Mouse (Mus musculus) liver, embryonic 14.5 days (tissue): Measurements from ENCODE around the gene Cyp2g1. TPM values are rescaled to one million over a fixed set of nuclear protein-coding genes. Genes with fewer than 3 reads are reported as not detected.
"Not testable (repeated sequence)": the region's sequence is repeated elsewhere in the genome, so short reads cannot be mapped to it uniquely, and the experiment has no call there.

Source experiments
- ATAC-seq: fragments of 200-750 bp; cut with Nextera tagmentation; 2 replicates; pipeline ENCODE4 v1.8.0; 2017; ENCODE audit warnings: moderate number of reproducible peaks, mild to moderate bottlenecking, moderate library complexity; ENCODE audit not compliant: insufficient read depth
- DNase-seq, 3 experiments: peaks; one replicate each; pipeline ENCODE4 v3.0.0-alpha.2; 2012 to 2013; ENCODE audit warnings: low read depth in 3 of 3, low spot score in 3 of 3
- H3K27ac ChIP-seq: fragments of 300-500 bp; sonication (generic); 2 replicates; pipeline ENCODE4 v1.5.1; 2014; ENCODE audit warnings: moderate library complexity, mild to moderate bottlenecking, control low read depth, inconsistent platforms
- H3K27me3 ChIP-seq: fragments of 300-500 bp; sonication (generic); 2 replicates; pipeline ENCODE4 v1.6.1; 2014; ENCODE audit warnings: mild to moderate bottlenecking, low read length, moderate library complexity; ENCODE audit not compliant: control insufficient read depth, insufficient read depth
- H3K36me3 ChIP-seq: fragments of 300-500 bp; sonication (generic); replicated peaks from 2 replicates; pipeline ENCODE4 v1.6.1; 2014; ENCODE audit warnings: low read depth; ENCODE audit not compliant: control insufficient read depth, insufficient read depth
- H3K4me1 ChIP-seq, 2 experiments: fragments of 200-500 bp in 1 of 2; fragments of 300-500 bp in 1 of 2; sonication (generic) in 1 of 2; replicated peaks; 2 replicates each; pipeline ENCODE4 v1.6.1; 2012 to 2014; ENCODE audit warnings: antibody characterized with exemption in 1 of 2, inconsistent platforms in 1 of 2, low read length in 1 of 2; ENCODE audit not compliant: control insufficient read depth in 2 of 2, insufficient read depth in 2 of 2
- H3K4me2 ChIP-seq: fragments of 300-500 bp; sonication (generic); 2 replicates; pipeline ENCODE4 v1.6.1; 2014; ENCODE audit warnings: low read depth, mild to moderate bottlenecking, control low read depth, moderate library complexity
- H3K4me3 ChIP-seq, 2 experiments: fragments of 200-500 bp in 1 of 2; fragments of 300-500 bp in 1 of 2; sonication (generic) in 1 of 2; 2 replicates each; pipeline ENCODE4 v1.5.1; 2012 to 2014; ENCODE audit warnings: low read depth in 2 of 2, low read length in 2 of 2, mild to moderate bottlenecking in 2 of 2, control low read depth in 1 of 2, inconsistent platforms in 1 of 2, moderate library complexity in 1 of 2; ENCODE audit not compliant: insufficient read depth in 1 of 2
- H3K9ac ChIP-seq: fragments of 300-500 bp; sonication (generic); replicated peaks from 2 replicates; pipeline ENCODE4 v1.6.1; 2014; ENCODE audit warnings: mild to moderate bottlenecking, control low read depth, moderate library complexity
- H3K9me3 ChIP-seq: fragments of 300-500 bp; sonication (generic); 2 replicates; pipeline ENCODE4 v1.6.1; 2016; ENCODE audit warnings: low read length, mixed read lengths; ENCODE audit not compliant: control insufficient read depth
- WGBS: fragments of 180-500 bp; shearing (Covaris S2); extraction: QIAGEN DNeasy Blood & Tissue Kit; methylation state at CpG from one replicate; pipeline ENCODE4 v1.1.7; 2014; ENCODE audit not compliant: insufficient replicate concordance; 5-methylcytosine and 5-hydroxymethylcytosine counted together
- polyA plus RNA-seq, 2 experiments: library from polyadenylated mRNA; depleted of rRNA in 1 of 2; stranded (reverse) in 1 of 2; unstranded in 1 of 2; fragments of >200 nt; fragmentation: Nextera tagmentation in 1 of 2; extraction: Ambion mirVana in 1 of 2; gene quantifications; 2 replicates each; pipeline versions ENCODE4 v1.2.1 to v1.2.3; 2012 to 2014

The Cyp2g1 gene
- polyA plus RNA-seq, 2 experiments = not detected

DNA sequence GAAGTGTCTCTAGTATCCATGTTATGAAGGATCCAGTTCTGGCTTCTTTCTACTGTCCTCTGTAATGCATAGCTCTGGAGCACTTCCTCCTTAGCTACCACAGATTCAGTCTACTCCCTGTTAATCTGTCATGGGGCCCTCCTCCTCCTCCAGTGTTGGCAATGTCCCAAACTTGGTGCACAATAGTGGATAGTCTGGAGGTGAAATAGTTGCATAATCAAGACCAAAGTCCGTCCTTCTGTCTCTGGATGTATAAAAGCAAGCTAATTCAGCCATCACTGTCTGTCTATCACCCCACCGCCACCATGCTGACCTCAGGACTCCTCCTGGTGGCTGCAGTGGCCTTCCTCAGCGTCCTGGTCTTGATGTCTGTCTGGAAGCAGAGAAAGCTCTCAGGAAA lies 26.4 kb downstream of the Cyp2g1 start, which contains the start of gene Cyp2a5:
Cyp2a5 (plus strand) TSS at position 247 of the 400 bp plus-strand sequence.
- H3K36me3 ChIP-seq, H3K27me3 ChIP-seq, H3K27ac ChIP-seq, H3K9me3 ChIP-seq, ATAC-seq, H3K4me1 ChIP-seq, H3K4me3 ChIP-seq, H3K4me2 ChIP-seq, H3K9ac ChIP-seq, DNase-seq: not testable (repeated sequence)
- WGBS = 41% methylated on average over 3 of the region's 3 CpGs

- H3K4me1 ChIP-seq, H3K9ac ChIP-seq, H3K4me2 ChIP-seq, H3K27me3 ChIP-seq, DNase-seq, ATAC-seq, H3K9me3 ChIP-seq, H3K27ac ChIP-seq, H3K36me3 ChIP-seq, H3K4me3 ChIP-seq: not testable (repeated sequence)
- 57% methylated on average over 2 of the region's 2 CpGs for WGBS
These were observed 34.7 kb downstream of the Cyp2g1 start for GRCm38 (mm10) chr7:26843400-26843799.

GRCm38 (mm10) chr7:26850063-26850462 lies 41.4 kb downstream of the Cyp2g1 start:
- not testable (repeated sequence) for H3K27me3 ChIP-seq, H3K27ac ChIP-seq, H3K36me3 ChIP-seq, ATAC-seq, H3K9ac ChIP-seq, H3K4me2 ChIP-seq, H3K4me1 ChIP-seq, H3K4me3 ChIP-seq, H3K9me3 ChIP-seq, DNase-seq

Other genes starting within 250 kb of the Cyp2g1 start
- not detected in 2 replicates for gene Vmn1r185, start 190.4 kb upstream of the Cyp2g1 start, polyA plus RNA-seq (2012; rRNA removed)
- not detected in 2 replicates for gene Vmn1r185, start 190.4 kb upstream of the Cyp2g1 start, polyA plus RNA-seq (2014; fragmentation: Nextera tagmentation; extraction: Ambion mirVana)
- not detected in 2 replicates for gene Cyp2b23, start 122.5 kb upstream of the Cyp2g1 start, polyA plus RNA-seq (2012; rRNA removed)
- gene Cyp2b23, start 122.5 kb upstream of the Cyp2g1 start, polyA plus RNA-seq (2014; fragmentation: Nextera tagmentation; extraction: Ambion mirVana) = not detected in 2 replicates
- not detected in 2 replicates for gene Cyp2b19, start 51.8 kb upstream of the Cyp2g1 start, polyA plus RNA-seq (2012; rRNA removed)
- not detected in 2 replicates for gene Cyp2b19, start 51.8 kb upstream of the Cyp2g1 start, polyA plus RNA-seq (2014; fragmentation: Nextera tagmentation; extraction: Ambion mirVana)
- 0.21 and 0.31 TPM in 2 replicates for gene Cyp2a5, start 26.4 kb downstream of the Cyp2g1 start, polyA plus RNA-seq (2012; rRNA removed)
- 0.32 and 0.87 TPM in 2 replicates for gene Cyp2a5, start 26.4 kb downstream of the Cyp2g1 start, polyA plus RNA-seq (2014; fragmentation: Nextera tagmentation; extraction: Ambion mirVana)
- 0.56 and 0.62 TPM in 2 replicates for gene Cyp2a22, start 130.5 kb downstream of the Cyp2g1 start, polyA plus RNA-seq (2012; rRNA removed)
- 0.37 and 0.61 TPM in 2 replicates for gene Cyp2a22, start 130.5 kb downstream of the Cyp2g1 start, polyA plus RNA-seq (2014; fragmentation: Nextera tagmentation; extraction: Ambion mirVana)
- 2.0 and 2.5 TPM in 2 replicates for gene Cyp2a12, start 220.2 kb downstream of the Cyp2g1 start, polyA plus RNA-seq (2012; rRNA removed)
- 1.8 and 2.6 TPM in 2 replicates for gene Cyp2a12, start 220.2 kb downstream of the Cyp2g1 start, polyA plus RNA-seq (2014; fragmentation: Nextera tagmentation; extraction: Ambion mirVana)